In the genomic region with DNA sequence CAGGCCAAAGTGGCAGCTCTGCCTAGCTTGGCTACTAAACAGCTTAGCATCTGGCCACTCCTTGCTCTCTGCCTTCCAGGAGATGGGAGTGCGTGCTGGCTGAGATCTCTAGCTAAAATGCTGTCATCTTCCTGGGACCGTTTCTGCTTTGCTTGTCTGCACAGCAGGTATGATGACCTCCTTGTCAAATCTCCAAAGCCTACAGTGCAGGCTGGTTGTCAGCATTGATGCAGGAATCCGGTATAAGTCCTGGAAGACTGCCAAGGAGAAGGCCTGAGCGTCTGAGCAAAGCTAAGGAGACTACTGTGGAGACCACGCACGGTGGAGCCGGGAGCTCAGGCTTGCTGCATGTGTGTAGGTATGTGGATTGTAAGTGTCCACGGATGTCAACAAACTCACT, we compare ENCODE assay signal across 8 mouse cellular contexts. TPM values are rescaled to one million over a fixed set of nuclear protein-coding genes. Genes with fewer than 3 reads are reported as not detected.
DNase-seq lines count a peak whose midpoint lies in the region; ATAC-seq and TF ChIP-seq lines count a peak whose summit lies in the region.

A gene (plus strand): TSS at position 173 of the 400 bp plus-strand sequence.

- no peaks in the 10 kb centered on the region for H3K4me1 ChIP-seq in heart, embryonic 13.5 days
- H3K4me1 ChIP-seq in heart, adult 2 months (ENCODE audit: control insufficient read depth, insufficient read depth, low read length): no peaks in the 10 kb centered on the region
- 0 out of 4 replicates have a peak, but pooled peaks cover 0 to 2% of the 10 kb centered on the region in 2 experiments for H3K4me1 ChIP-seq in ES-E14 (ENCODE audit: control insufficient read depth in 2 of 2, insufficient read depth in 2 of 2, low read length in 2 of 2, poor library complexity in 1 of 2)
- no peaks in the 10 kb centered on the region for H3K4me1 ChIP-seq in embryonic facial prominence, embryonic 15.5 days
- peaks cover 20 to 25% of the 10 kb centered on the region in 2 experiments for H3K4me1 ChIP-seq in liver, embryonic 14.5 days (replicated peaks; ENCODE audit: control insufficient read depth in 2 of 2, insufficient read depth in 2 of 2, low read length in 1 of 2)

- no peak for ATAC-seq in heart, embryonic 13.5 days (ENCODE audit: extremely low read depth, insufficient number of reproducible peaks, low FRiP score, low TSS enrichment)
- ATAC-seq in embryonic facial prominence, embryonic 15.5 days (ENCODE audit: insufficient number of reproducible peaks, low FRiP score, low TSS enrichment, low read depth): no peak
- ATAC-seq in liver, embryonic 14.5 days (ENCODE audit: insufficient read depth): no peak

- no peak within 1 kb of the TSS for H3K27ac ChIP-seq in heart, embryonic 13.5 days (replicated peaks)
- no peak within 1 kb of the TSS for H3K27ac ChIP-seq in heart, adult 2 months
- no peak within 1 kb of the TSS for H3K27ac ChIP-seq in ES-E14 (ENCODE audit: insufficient read depth, low read depth, low read length, poor library complexity, severe bottlenecking)
- H3K27ac ChIP-seq in embryonic facial prominence, embryonic 15.5 days (replicated peaks): no peak within 1 kb of the TSS
- H3K27ac ChIP-seq in liver, embryonic 14.5 days: peak within 1 kb of the TSS; percentile 75

- no peak for DNase-seq in heart, adult 2 months
- DNase-seq in ES-E14 (ENCODE audit: low read depth, low spot score): no peak
- DNase-seq in liver, embryonic 14.5 days (ENCODE audit: low read depth in 3 of 3, low spot score in 3 of 3): no peak
- DNase-seq in spleen, postnatal 4 days (ENCODE audit: low spot score in 2 of 2): no peak
- no peak for DNase-seq in spleen, adult 12 weeks (ENCODE audit: low spot score)
- no peak for DNase-seq in kidney, adult 9 months

- 52% methylated on average over 8 of the region's 8 CpGs for WGBS in heart, embryonic 13.5 days
- WGBS in heart, adult 2 months: 52% methylated on average over 8 of the region's 8 CpGs
- WGBS in embryonic facial prominence, embryonic 15.5 days: 59% methylated on average over 8 of the region's 8 CpGs
- 82% methylated on average over 8 of the region's 8 CpGs for WGBS in liver, embryonic 14.5 days (ENCODE audit: insufficient replicate concordance)

- TF ChIP-seq CTCF in heart, adult 2 months (IDR thresholded peaks at IDR 0.05): no peak
- TF ChIP-seq CTCF in liver, embryonic 14.5 days (IDR thresholded peaks at IDR 0.05; ENCODE audit: low read depth): no peak

- in situ Hi-C loops in ES-E14 (cut with MboI; ENCODE audit: low sequenced_read_pairs in 2 of 2, unreplicated experiment in 2 of 2): no loop called here

- peaks cover 7% of the 10 kb centered on the region for H3K36me3 ChIP-seq in heart, embryonic 13.5 days
- H3K36me3 ChIP-seq in heart, adult 2 months (ENCODE audit: control insufficient read depth, insufficient read depth, low read length): no peaks in the 10 kb centered on the region
- H3K36me3 ChIP-seq in ES-E14 (ENCODE audit: control insufficient read depth, insufficient read depth, low read length, poor library complexity, severe bottlenecking): no peaks in the 10 kb centered on the region; the same call in 1 of the 2 replicates
- H3K36me3 ChIP-seq in embryonic facial prominence, embryonic 15.5 days: peaks cover 2% of the 10 kb centered on the region; the same call in 1 of the 2 replicates
- H3K36me3 ChIP-seq in liver, embryonic 14.5 days (replicated peaks; ENCODE audit: control insufficient read depth, insufficient read depth, low read depth): no peaks in the 10 kb centered on the region; the same call in 1 of the 2 replicates

- no peaks in the 10 kb centered on the region for H3K9me3 ChIP-seq in heart, embryonic 13.5 days
- H3K9me3 ChIP-seq in ES-E14 (ENCODE audit: control insufficient read depth, insufficient read depth, low read depth, low read length): no peaks in the 10 kb centered on the region
- H3K9me3 ChIP-seq in embryonic facial prominence, embryonic 15.5 days (replicated peaks): no peaks in the 10 kb centered on the region
- H3K9me3 ChIP-seq in liver, embryonic 14.5 days (ENCODE audit: control insufficient read depth, low read length): no peaks in the 10 kb centered on the region

- H3K79me2 ChIP-seq in heart, adult 2 months (replicated peaks; ENCODE audit: control insufficient read depth, insufficient read depth, low read length): no peaks in the 10 kb centered on the region

- H3K4me3 ChIP-seq in heart, embryonic 13.5 days: no peak within 1 kb of the TSS
- H3K4me3 ChIP-seq in heart, adult 2 months: no peak within 1 kb of the TSS
- no peak within 1 kb of the TSS for H3K4me3 ChIP-seq in ES-E14 (ENCODE audit: insufficient read depth in 1 of 2, low read depth in 1 of 2, low read length in 2 of 2, poor library complexity in 1 of 2, severe bottlenecking in 1 of 2)
- H3K4me3 ChIP-seq in embryonic facial prominence, embryonic 15.5 days (replicated peaks): no peak within 1 kb of the TSS
- H3K4me3 ChIP-seq in liver, embryonic 14.5 days (ENCODE audit: insufficient read depth in 1 of 2, low read depth in 2 of 2, low read length in 2 of 2): no peak within 1 kb of the TSS

- TF ChIP-seq EP300 in heart, adult 2 months (IDR thresholded peaks at IDR 0.05; ENCODE audit: insufficient read depth, low read depth, low read length): no peak
- no peak for TF ChIP-seq EP300 in liver, embryonic 14.5 days (IDR thresholded peaks at IDR 0.05; ENCODE audit: low read depth)

- H3K9ac ChIP-seq in heart, embryonic 13.5 days: peak within 1 kb of the TSS; percentile 40; the same call in 1 of the 2 replicates
- no peak within 1 kb of the TSS for H3K9ac ChIP-seq in heart, adult 2 months (ENCODE audit: low read depth, low read length)
- no peak within 1 kb of the TSS for H3K9ac ChIP-seq in ES-E14 (ENCODE audit: insufficient read depth, low read depth, low read length, poor library complexity, severe bottlenecking)
- no peak within 1 kb of the TSS for H3K9ac ChIP-seq in embryonic facial prominence, embryonic 15.5 days
- H3K9ac ChIP-seq in liver, embryonic 14.5 days (replicated peaks): no peak within 1 kb of the TSS

- no peaks in the 10 kb centered on the region for H3K27me3 ChIP-seq in heart, embryonic 13.5 days (replicated peaks)
- H3K27me3 ChIP-seq in heart, adult 2 months (ENCODE audit: control insufficient read depth, insufficient read depth, low read length): no peaks in the 10 kb centered on the region
- H3K27me3 ChIP-seq in embryonic facial prominence, embryonic 15.5 days: no peaks in the 10 kb centered on the region
- H3K27me3 ChIP-seq in liver, embryonic 14.5 days (ENCODE audit: control insufficient read depth, insufficient read depth, low read length): no peaks in the 10 kb centered on the region

- H3K4me2 ChIP-seq in heart, embryonic 13.5 days: no peak within 1 kb of the TSS
- H3K4me2 ChIP-seq in embryonic facial prominence, embryonic 15.5 days (replicated peaks): no peak within 1 kb of the TSS
- peak within 1 kb of the TSS; percentile 34 for H3K4me2 ChIP-seq in liver, embryonic 14.5 days (ENCODE audit: low read depth)

- no peak for TF ChIP-seq POLR2A in heart, adult 2 months (IDR thresholded peaks at IDR 0.05; ENCODE audit: insufficient read depth, low read depth, low read length)

- intact Hi-C loops in heart, adult 2 months (cut with DNase I): no loop called here

TF ChIP-seq in ES-E14, 5 proteins besides CTCF, POLR2A, EP300 and RAD21:
- TF ChIP-seq MAFK (IDR thresholded peaks at IDR 0.05; ENCODE audit: insufficient read depth, low read depth, low read length): no peak
- TF ChIP-seq HCFC1 (IDR thresholded peaks at IDR 0.05; ENCODE audit: borderline replicate concordance, insufficient read depth, low read length): no peak
- TF ChIP-seq ZC3H11A (IDR thresholded peaks at IDR 0.05; ENCODE audit: borderline replicate concordance, low read depth, low read length): no peak
- TF ChIP-seq ZNF384 (IDR thresholded peaks at IDR 0.05; ENCODE audit: low read depth, low read length): no peak
- no peak for TF ChIP-seq CHD2 (IDR thresholded peaks at IDR 0.05; ENCODE audit: low read depth, low read length)

RNA-seq across cellular contexts. Expression of the gene that starts here (rescaled TPM):
- polyA plus RNA-seq in heart, embryonic 13.5 days (2015; fragmentation: Nextera tagmentation; extraction: Ambion mirVana): 10.3 and 10.9 TPM in 2 replicates
- 1 to 10 TPM; 5.0 to 5.2 TPM for total RNA-seq in heart, adult 2 months (2021)
- 4.5 and 7.3 TPM in 2 replicates for polyA plus RNA-seq in heart, adult 2 months (2012; rRNA removed)
- 22.5 and 25.4 TPM in 2 replicates for total RNA-seq in ES-E14 (2012; rRNA removed)
- 14.8 and 17.4 TPM in 2 replicates for polyA plus RNA-seq in embryonic facial prominence, embryonic 15.5 days (2015; fragmentation: Nextera tagmentation; extraction: Ambion mirVana)
- polyA plus RNA-seq in liver, embryonic 14.5 days (2012; rRNA removed): 4.4 and 5.9 TPM in 2 replicates
- polyA plus RNA-seq in liver, embryonic 14.5 days (2014; fragmentation: Nextera tagmentation; extraction: Ambion mirVana): 5.8 and 6.2 TPM in 2 replicates
